Mouse (Mus musculus) liver, postnatal 0 days (tissue): ENCODE data around the gene March1.

ENCODE experiments used
- CTCF ChIP-seq: sonication (generic); IDR thresholded peaks from 2 replicates; pipeline ENCODE4 v1.5.1; 2016; ENCODE audit warnings: antibody characterized with exemption, low read depth
- EP300 ChIP-seq: IDR thresholded peaks from 2 replicates; pipeline ENCODE4 v1.6.1; 2016; ENCODE audit warnings: antibody characterized with exemption, low read depth, mild to moderate bottlenecking

GRCm38 (mm10) chr8:65655924-65656323 is 38.2 kb downstream of the March1 start:
- TF ChIP-seq CTCF (no peak), EP300 (no peak)
